Mouse (Mus musculus) neural tube, embryonic 14.5 days (tissue): ENCODE measurements at regions not wholly inside any gene's neighbourhood (a gene's known extent, or its start where the extent isn't known, plus 50 kb on each side); places are given as distances from the start of the nearest gene placed in this dataset.
A peak's percentile ranks its signal among the peaks of the same experiment; 100 is the strongest.

Source experiments
- ATAC-seq: fragments of 200-750 bp; cut with Nextera tagmentation; 2 replicates; pipeline ENCODE4 v1.8.0; 2017; ENCODE audit warnings: low read depth, mild to moderate bottlenecking, moderate TSS enrichment, moderate library complexity
- H3K27ac ChIP-seq: fragments of 300-500 bp; sonication (generic); 2 replicates; pipeline ENCODE4 v1.5.1; 2014; ENCODE audit warnings: low read depth, mild to moderate bottlenecking, control low read depth, low read length, moderate library complexity, mixed read lengths
- H3K27me3 ChIP-seq: fragments of 300-500 bp; sonication (generic); 2 replicates; pipeline ENCODE4 v1.6.1; 2014; ENCODE audit warnings: low read length; ENCODE audit not compliant: control insufficient read depth, insufficient read depth
- H3K36me3 ChIP-seq: fragments of 300-500 bp; sonication (generic); 2 replicates; pipeline ENCODE4 v1.6.1; 2014; ENCODE audit warnings: low read length, mixed read lengths; ENCODE audit not compliant: control insufficient read depth, insufficient read depth
- H3K4me1 ChIP-seq: fragments of 300-500 bp; sonication (generic); 2 replicates; pipeline ENCODE4 v1.6.1; 2014; ENCODE audit warnings: low read length; ENCODE audit not compliant: control insufficient read depth, insufficient read depth
- H3K4me2 ChIP-seq: fragments of 300-500 bp; sonication (generic); 2 replicates; pipeline ENCODE4 v1.6.1; 2014; ENCODE audit warnings: mild to moderate bottlenecking, low read depth, low read length, control low read depth
- H3K4me3 ChIP-seq: fragments of 300-500 bp; sonication (generic); 2 replicates; pipeline ENCODE4 v1.5.1; 2014; ENCODE audit warnings: low read depth, low read length, control low read depth, mixed read lengths
- H3K9ac ChIP-seq: fragments of 300-500 bp; sonication (generic); replicated peaks from 2 replicates; pipeline ENCODE4 v1.6.1; 2014; ENCODE audit warnings: low read depth, mild to moderate bottlenecking, control low read depth, low read length, mixed read lengths
- H3K9me3 ChIP-seq: fragments of 300-500 bp; sonication (generic); 2 replicates; pipeline ENCODE4 v1.6.1; 2016; ENCODE audit warnings: low read length; ENCODE audit not compliant: control insufficient read depth
- WGBS: fragments of 180-500 bp; shearing (Covaris S2); extraction: QIAGEN DNeasy Blood & Tissue Kit; methylation state at CpG from one replicate; pipeline ENCODE4 v1.1.7; 2014; 5-methylcytosine and 5-hydroxymethylcytosine counted together

- H3K9me3 ChIP-seq: no peaks in the 10 kb centered on the region
- no peak overlapping the region for H3K4me3 ChIP-seq
- no peak overlapping the region for H3K4me2 ChIP-seq
- ATAC-seq: no peak
- no peaks in the 10 kb centered on the region for H3K4me1 ChIP-seq
- WGBS: 87% methylated on average over 2 of the region's 2 CpGs
- no peak overlapping the region for H3K27ac ChIP-seq
- no peaks in the 10 kb centered on the region for H3K36me3 ChIP-seq
- H3K27me3 ChIP-seq: no peaks in the 10 kb centered on the region
- H3K9ac ChIP-seq: no peak overlapping the region
Observed at GRCm38 (mm10) chr10:104367219-104367618, 173.4 kb downstream of the Gm4340 start.

GRCm38 (mm10) chr10:104374567-104374966, 180.7 kb downstream of the Gm4340 start:
- ATAC-seq: no peak
- 68% methylated on average over 1 of the region's 1 CpGs for WGBS
- Histone ChIP-seq H3K9ac (no peak overlapping the region), H3K4me1 (no peaks in the 10 kb centered on the region), H3K27ac (no peak overlapping the region), H3K9me3 (no peaks in the 10 kb centered on the region), H3K4me2 (no peak overlapping the region), H3K4me3 (no peak overlapping the region), H3K36me3 (no peaks in the 10 kb centered on the region), H3K27me3 (no peaks in the 10 kb centered on the region)

DNA sequence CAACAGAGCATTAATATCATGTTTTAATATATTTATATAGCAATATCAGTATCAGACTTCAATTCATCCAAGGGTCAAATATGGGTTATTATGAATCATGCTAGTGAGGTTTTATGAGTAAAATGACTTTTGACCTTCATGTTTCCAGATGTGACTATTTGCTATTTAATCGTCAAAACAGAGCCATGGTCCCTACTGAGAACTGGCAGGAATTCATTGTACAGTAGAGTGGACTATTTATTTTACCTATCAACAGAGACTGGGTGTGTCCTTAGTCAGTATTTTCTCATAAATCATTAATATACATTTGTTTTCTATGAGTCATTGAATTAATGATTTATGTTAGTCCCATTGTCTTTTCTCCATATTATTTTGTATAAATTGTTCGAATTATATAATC, 194.4 kb downstream of the Gm4340 start:
- Histone ChIP-seq H3K36me3 (no peaks in the 10 kb centered on the region), H3K4me3 (no peak overlapping the region), H3K27ac (no peak overlapping the region), H3K4me2 (no peak overlapping the region), H3K27me3 (no peaks in the 10 kb centered on the region), H3K9me3 (no peaks in the 10 kb centered on the region), H3K4me1 (no peaks in the 10 kb centered on the region), H3K9ac (no peak overlapping the region)
- WGBS: 73% methylated on average over 2 of the region's 2 CpGs
- no peak for ATAC-seq

- H3K27ac ChIP-seq: no peak overlapping the region
- no peak overlapping the region for H3K4me2 ChIP-seq
- no peak overlapping the region for H3K4me3 ChIP-seq
- 44% methylated on average over 1 of the region's 1 CpGs for WGBS
- ATAC-seq: no peak
- no peaks in the 10 kb centered on the region for H3K4me1 ChIP-seq
- no peaks in the 10 kb centered on the region for H3K36me3 ChIP-seq
- no peaks in the 10 kb centered on the region for H3K27me3 ChIP-seq
- no peak overlapping the region for H3K9ac ChIP-seq
- H3K9me3 ChIP-seq: no peaks in the 10 kb centered on the region
Observed at GRCm38 (mm10) chr10:104395711-104396110, 201.9 kb downstream of the Gm4340 start.

GRCm38 (mm10) chr10:104408751-104409150, 214.9 kb downstream of the Gm4340 start:
- Histone ChIP-seq H3K36me3 (no peaks in the 10 kb centered on the region), H3K4me1 (no peaks in the 10 kb centered on the region), H3K27ac (no peak overlapping the region), H3K9ac (no peak overlapping the region), H3K4me2 (no peak overlapping the region), H3K4me3 (no peak overlapping the region), H3K9me3 (no peaks in the 10 kb centered on the region), H3K27me3 (no peaks in the 10 kb centered on the region)
- WGBS: 70% methylated on average over 4 of the region's 4 CpGs
- ATAC-seq: no peak

GRCm38 (mm10) chr10:104422541-104422940, 228.7 kb downstream of the Gm4340 start:
- Histone ChIP-seq H3K4me2 (no peak overlapping the region), H3K4me3 (no peak overlapping the region), H3K9ac (no peak overlapping the region), H3K9me3 (no peaks in the 10 kb centered on the region), H3K27ac (no peak overlapping the region), H3K27me3 (no peaks in the 10 kb centered on the region), H3K4me1 (no peaks in the 10 kb centered on the region), H3K36me3 (no peaks in the 10 kb centered on the region)
- no peak for ATAC-seq

- H3K36me3 ChIP-seq: no peaks in the 10 kb centered on the region
- ATAC-seq: no peak
- no peak overlapping the region for H3K27ac ChIP-seq
- no peaks in the 10 kb centered on the region for H3K9me3 ChIP-seq
- no peak overlapping the region for H3K4me3 ChIP-seq
- H3K27me3 ChIP-seq: no peaks in the 10 kb centered on the region
- H3K4me2 ChIP-seq: no peak overlapping the region
- 88% methylated on average over 4 of the region's 4 CpGs for WGBS
- no peaks in the 10 kb centered on the region for H3K4me1 ChIP-seq
- H3K9ac ChIP-seq: no peak overlapping the region
Observed at GRCm38 (mm10) chr10:104423161-104423560, 229.3 kb downstream of the Gm4340 start.

DNA sequence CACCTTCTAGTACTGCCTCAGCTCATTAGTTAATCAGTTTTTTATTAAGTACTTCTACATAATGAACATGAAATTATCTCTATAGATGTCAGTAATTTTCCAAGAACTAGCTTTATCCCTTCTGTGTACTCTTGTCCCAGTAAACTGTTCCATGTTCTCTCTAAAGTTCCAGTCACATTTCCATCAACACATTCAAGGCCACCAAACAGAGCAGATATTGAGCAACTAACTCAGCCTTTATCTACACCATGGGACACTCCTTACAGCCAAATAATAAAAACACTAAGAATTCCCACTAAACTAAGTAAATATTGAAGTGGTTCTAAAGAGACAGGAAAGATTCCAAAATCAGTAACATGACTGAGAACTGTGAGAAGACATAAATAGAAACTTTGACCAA, 229.9 kb downstream of the Gm4340 start:
- H3K27me3 ChIP-seq: no peaks in the 10 kb centered on the region
- H3K4me2 ChIP-seq: no peak overlapping the region
- no peaks in the 10 kb centered on the region for H3K36me3 ChIP-seq
- no peak overlapping the region for H3K9ac ChIP-seq
- no peak for ATAC-seq
- H3K4me1 ChIP-seq: no peaks in the 10 kb centered on the region
- H3K4me3 ChIP-seq: no peak overlapping the region
- no peaks in the 10 kb centered on the region for H3K9me3 ChIP-seq
- H3K27ac ChIP-seq: no peak overlapping the region

- Histone ChIP-seq H3K27me3 (no peaks in the 10 kb centered on the region), H3K4me3 (no peak overlapping the region), H3K9ac (no peak overlapping the region), H3K9me3 (no peaks in the 10 kb centered on the region; the same call in 1 of the 2 replicates), H3K4me1 (no peaks in the 10 kb centered on the region), H3K27ac (no peak overlapping the region), H3K36me3 (no peaks in the 10 kb centered on the region), H3K4me2 (no peak overlapping the region)
- ATAC-seq: peak; percentile 14; the same call in 1 of the 2 replicates
- 81% methylated on average over 4 of the region's 4 CpGs for WGBS
Observed at GRCm38 (mm10) chr10:104444926-104445325, 251.1 kb downstream of the Gm4340 start.
